Mouse (Mus musculus): ENCODE results near the gene Ptprcap. TPM values are rescaled to one million over a fixed set of nuclear protein-coding genes. Genes with fewer than 3 reads are reported as not detected.
A peak's percentile ranks its signal among the peaks of the same experiment; 100 is the strongest.

The Ptprcap gene
- polyA plus RNA-seq, 1 experiment from 2014 or later, result 4.8 TPM

- H3K36me3 ChIP-seq, result no peaks in the 10 kb centered on the region
- H3K27me3 ChIP-seq, result no peaks in the 10 kb centered on the region
- H3K27ac ChIP-seq (replicated peaks), result no peak overlapping the region
- H3K9ac ChIP-seq, result no peak overlapping the region
- no peaks in the 10 kb centered on the region for H3K4me1 ChIP-seq
- no peaks in the 10 kb centered on the region for H3K9me3 ChIP-seq (replicated peaks)
- ATAC-seq (ENCODE audit: insufficient number of reproducible peaks, low FRiP score, low TSS enrichment, low read depth), result no peak
- WGBS, result 79% methylated on average over 6 of the region's 6 CpGs
- H3K4me3 ChIP-seq (replicated peaks), result no peak overlapping the region
- no peak overlapping the region for H3K4me2 ChIP-seq (replicated peaks)
These were observed 13.3 kb upstream of the Ptprcap start for GRCm38 (mm10) chr19:4140147-4140546.

GRCm38 (mm10) chr19:4142416-4143173 is 10.8 kb upstream of the Ptprcap start:
- no peak overlapping the region for H3K4me3 ChIP-seq (replicated peaks)
- no peak overlapping the region for H3K9ac ChIP-seq
- H3K27me3 ChIP-seq, result no peaks in the 10 kb centered on the region
- no peaks in the 10 kb centered on the region for H3K36me3 ChIP-seq
- no peak overlapping the region for H3K4me2 ChIP-seq (replicated peaks)
- H3K27ac ChIP-seq (replicated peaks), result no peak overlapping the region
- no peaks in the 10 kb centered on the region for H3K4me1 ChIP-seq
- ATAC-seq (ENCODE audit: insufficient number of reproducible peaks, low FRiP score, low TSS enrichment, low read depth), result no peak
- no peaks in the 10 kb centered on the region for H3K9me3 ChIP-seq (replicated peaks)
- 86% methylated on average over 18 of the region's 18 CpGs for WGBS

GRCm38 (mm10) chr19:4143759-4144268 is 9.6 kb upstream of the Ptprcap start, which contains the start of gene Cabp4:
TSS of gene Cabp4 (minus strand) at chr19:4144033.
- Histone ChIP-seq H3K4me2 (replicated peaks) (no peak within 1 kb of the TSS), H3K27me3 (no peaks in the 10 kb centered on the region), H3K9me3 (replicated peaks) (no peaks in the 10 kb centered on the region), H3K4me3 (replicated peaks) (no peak within 1 kb of the TSS), H3K9ac (no peak within 1 kb of the TSS), H3K4me1 (peaks cover 6% of the 10 kb centered on the region), H3K27ac (replicated peaks) (no peak within 1 kb of the TSS), H3K36me3 (no peaks in the 10 kb centered on the region)
- ATAC-seq (ENCODE audit: insufficient number of reproducible peaks, low FRiP score, low TSS enrichment, low read depth), result no peak
- 70% methylated on average over 7 of the region's 7 CpGs for WGBS

GRCm38 (mm10) chr19:4144550-4145498 is 8.6 kb upstream of the Ptprcap start:
- H3K27ac ChIP-seq (replicated peaks), result no peak overlapping the region
- H3K9me3 ChIP-seq (replicated peaks), result no peaks in the 10 kb centered on the region
- H3K4me2 ChIP-seq (replicated peaks), result no peak overlapping the region
- no peak for ATAC-seq (ENCODE audit: insufficient number of reproducible peaks, low FRiP score, low TSS enrichment, low read depth)
- no peaks in the 10 kb centered on the region for H3K36me3 ChIP-seq
- H3K4me1 ChIP-seq, result peaks cover 17% of the 10 kb centered on the region
- no peak overlapping the region for H3K9ac ChIP-seq
- H3K27me3 ChIP-seq, result no peaks in the 10 kb centered on the region
- WGBS, result 63% methylated on average over 16 of the region's 16 CpGs
- no peak overlapping the region for H3K4me3 ChIP-seq (replicated peaks)

GRCm38 (mm10) chr19:4145936-4146335 is 7.5 kb upstream of the Ptprcap start:
- WGBS, result 92% methylated on average over 5 of the region's 5 CpGs
- peaks cover 22% of the 10 kb centered on the region for H3K4me1 ChIP-seq
- no peak overlapping the region for H3K4me2 ChIP-seq (replicated peaks)
- H3K9ac ChIP-seq, result no peak overlapping the region
- no peaks in the 10 kb centered on the region for H3K27me3 ChIP-seq
- H3K9me3 ChIP-seq (replicated peaks), result no peaks in the 10 kb centered on the region
- H3K27ac ChIP-seq (replicated peaks), result no peak overlapping the region
- H3K36me3 ChIP-seq, result peaks cover 11% of the 10 kb centered on the region
- no peak for ATAC-seq (ENCODE audit: insufficient number of reproducible peaks, low FRiP score, low TSS enrichment, low read depth)
- no peak overlapping the region for H3K4me3 ChIP-seq (replicated peaks)

- H3K4me2 ChIP-seq (replicated peaks), result no peak overlapping the region
- WGBS, result 59% methylated on average over 12 of the region's 12 CpGs
- ATAC-seq (ENCODE audit: insufficient number of reproducible peaks, low FRiP score, low TSS enrichment, low read depth), result no peak
- no peak overlapping the region for H3K27ac ChIP-seq (replicated peaks)
- peaks cover 16% of the 10 kb centered on the region for H3K36me3 ChIP-seq
- no peak overlapping the region for H3K9ac ChIP-seq
- no peak overlapping the region for H3K4me3 ChIP-seq (replicated peaks)
- H3K9me3 ChIP-seq (replicated peaks), result no peaks in the 10 kb centered on the region
- H3K27me3 ChIP-seq, result no peaks in the 10 kb centered on the region
- peaks cover 22% of the 10 kb centered on the region for H3K4me1 ChIP-seq
These were observed 6.9 kb upstream of the Ptprcap start for GRCm38 (mm10) chr19:4146366-4147021.

- WGBS, result 36% methylated on average over 3 of the region's 3 CpGs
- H3K9me3 ChIP-seq (replicated peaks), result no peaks in the 10 kb centered on the region
- H3K4me3 ChIP-seq (replicated peaks), result no peak overlapping the region
- peaks cover 22% of the 10 kb centered on the region for H3K4me1 ChIP-seq
- no peak overlapping the region for H3K27ac ChIP-seq (replicated peaks)
- no peaks in the 10 kb centered on the region for H3K27me3 ChIP-seq
- no peak for ATAC-seq (ENCODE audit: insufficient number of reproducible peaks, low FRiP score, low TSS enrichment, low read depth)
- H3K9ac ChIP-seq, result no peak overlapping the region
- no peak overlapping the region for H3K4me2 ChIP-seq (replicated peaks)
- peaks cover 20% of the 10 kb centered on the region for H3K36me3 ChIP-seq
These were observed 6.4 kb upstream of the Ptprcap start for GRCm38 (mm10) chr19:4147022-4147405.

GRCm38 (mm10) chr19:4147782-4148490 is 5.5 kb upstream of the Ptprcap start:
- Histone ChIP-seq H3K27ac (replicated peaks) (peak overlapping the region; percentile 71), H3K4me2 (replicated peaks) (peak overlapping the region; percentile 85), H3K9me3 (replicated peaks) (no peaks in the 10 kb centered on the region), H3K27me3 (no peaks in the 10 kb centered on the region), H3K4me1 (peaks cover 22% of the 10 kb centered on the region), H3K9ac (peak overlapping the region; percentile 90), H3K4me3 (replicated peaks) (peak overlapping the region; percentile 95), H3K36me3 (peaks cover 28% of the 10 kb centered on the region)
- 35% methylated on average over 9 of the region's 9 CpGs for WGBS
- ATAC-seq (ENCODE audit: insufficient number of reproducible peaks, low FRiP score, low TSS enrichment, low read depth), result no peak

GRCm38 (mm10) chr19:4148491-4148806 is 5.0 kb upstream of the Ptprcap start, which contains the start of gene Coro1b:
TSS of gene Coro1b (plus strand) at chr19:4148619.
- ATAC-seq (ENCODE audit: insufficient number of reproducible peaks, low FRiP score, low TSS enrichment, low read depth), result peak; percentile 94

GRCm38 (mm10) chr19:4148819-4149218 is 4.6 kb upstream of the Ptprcap start:
- WGBS, result 3% methylated on average over 6 of the region's 8 CpGs
- H3K9me3 ChIP-seq (replicated peaks), result no peaks in the 10 kb centered on the region
- peak overlapping the region; percentile 85 for H3K4me2 ChIP-seq (replicated peaks)
- H3K36me3 ChIP-seq, result peaks cover 36% of the 10 kb centered on the region
- ATAC-seq (ENCODE audit: insufficient number of reproducible peaks, low FRiP score, low TSS enrichment, low read depth), result no peak; the same call in 1 of the 2 replicates
- peaks cover 22% of the 10 kb centered on the region for H3K4me1 ChIP-seq
- peak overlapping the region; percentile 80 for H3K27ac ChIP-seq (replicated peaks)
- H3K4me3 ChIP-seq (replicated peaks), result peak overlapping the region; percentile 95
- H3K27me3 ChIP-seq, result no peaks in the 10 kb centered on the region
- H3K9ac ChIP-seq, result peak overlapping the region; percentile 90

More at GRCm38 (mm10) chr19:4148491-4148806, 5.0 kb upstream of the Ptprcap start, which contains the start of gene Coro1b:
- peak within 1 kb of the TSS; percentile 95 for H3K4me3 ChIP-seq (replicated peaks)
- H3K9ac ChIP-seq, result peak within 1 kb of the TSS; percentile 90
- peak within 1 kb of the TSS; percentile 85 for H3K4me2 ChIP-seq (replicated peaks)
- H3K27ac ChIP-seq (replicated peaks), result peak within 1 kb of the TSS; percentile 80
- under 1% methylated on average over 33 of the region's 33 CpGs for WGBS
- H3K4me1 ChIP-seq, result peaks cover 22% of the 10 kb centered on the region
- H3K27me3 ChIP-seq, result no peaks in the 10 kb centered on the region
- peaks cover 33% of the 10 kb centered on the region for H3K36me3 ChIP-seq
- H3K9me3 ChIP-seq (replicated peaks), result no peaks in the 10 kb centered on the region
